Mouse (Mus musculus) adrenal gland, adult 18-20 months (tissue): ENCODE results near the gene Scamp2. TPM values are rescaled to one million over a fixed set of nuclear protein-coding genes. Genes with fewer than 3 reads are reported as not detected.

Experiments
- DNase-seq, 2 experiments: peaks; one replicate each; pipeline ENCODE4 v3.0.0; 2021 to 2022; ENCODE audit warnings: low spot score in 2 of 2
- total RNA-seq, 2 experiments: library from RNA; stranded (reverse); gene quantifications; 1 replicate in 1 of 2; 2 replicates in 1 of 2; pipeline ENCODE4 v1.2.3; 2021

The Scamp2 gene
- total RNA-seq, 2 experiments from 2014 or later: 51.3 to 61.9 TPM

GRCm38 (mm10) chr9:57625674-57626500 is 65.1 kb downstream of the Scamp2 start:
- DNase-seq: no peak

- no peak for DNase-seq
Observed at GRCm38 (mm10) chr9:57627191-57627590, 66.4 kb downstream of the Scamp2 start.

GRCm38 (mm10) chr9:57627892-57628291 is 67.1 kb downstream of the Scamp2 start:
- no peak for DNase-seq

GRCm38 (mm10) chr9:57628717-57629116 is 68.0 kb downstream of the Scamp2 start:
- no peak for DNase-seq

- DNase-seq: peak; percentile 82 to 87
Observed at GRCm38 (mm10) chr9:57629118-57629874, 68.6 kb downstream of the Scamp2 start.

GRCm38 (mm10) chr9:57633481-57634024 is 72.8 kb downstream of the Scamp2 start:
- no peak for DNase-seq

GRCm38 (mm10) chr9:57637272-57637671 is 76.5 kb downstream of the Scamp2 start:
- DNase-seq: no peak

GRCm38 (mm10) chr9:57637741-57638322 is 77.1 kb downstream of the Scamp2 start:
- DNase-seq: peak in 1 of 2 experiments; percentile 56

Other genes starting within 250 kb of the Scamp2 start
- gene Ppcdc, start 120.8 kb upstream of the Scamp2 start, total RNA-seq: 10 to 100 TPM; 15.0 to 18.0 TPM
- gene Scamp5, start 92.9 kb upstream of the Scamp2 start, total RNA-seq: 10 to 100 TPM in 1 of 2 experiments, 1 to 10 TPM in 1; 7.5 to 13.7 TPM
- gene Rpp25, start 56.9 kb upstream of the Scamp2 start, total RNA-seq: 1 to 10 TPM; 1.2 to 1.7 TPM
- gene Cox5a, start 39.7 kb upstream of the Scamp2 start, total RNA-seq: 100 to 1,000 TPM; 514 to 860 TPM
- 10 to 100 TPM; 21.4 to 26.4 TPM for gene Fam219b, start 23.4 kb upstream of the Scamp2 start, total RNA-seq
- 10 to 100 TPM; 34.7 to 36.8 TPM for gene Mpi, start 8.2 kb upstream of the Scamp2 start, total RNA-seq
- gene Ulk3, start 28.5 kb downstream of the Scamp2 start, total RNA-seq: 10 to 100 TPM; 12.3 to 13.6 TPM
- gene Cplx3, start 45.3 kb downstream of the Scamp2 start, total RNA-seq: not detected
- gene Lman1l, start 59.8 kb downstream of the Scamp2 start, total RNA-seq: not detected
- gene Csk, start 92.7 kb downstream of the Scamp2 start, total RNA-seq: 10 to 100 TPM; 62.2 to 89.1 TPM
- gene Cyp1a2, start 122.8 kb downstream of the Scamp2 start, total RNA-seq: under 1 TPM in 1 of 2 experiments, not detected in 1; 0.20 TPM
- 1 to 10 TPM in 1 of 2 experiments, under 1 TPM in 1; 0.17 to 1.0 TPM for gene Cyp1a1, start 127.0 kb downstream of the Scamp2 start, total RNA-seq
- 1 to 10 TPM; 7.1 to 8.7 TPM for gene Edc3, start 147.6 kb downstream of the Scamp2 start, total RNA-seq
- gene Clk3, start 204.9 kb downstream of the Scamp2 start, total RNA-seq: 10 to 100 TPM; 63.6 to 74.9 TPM